Mouse (Mus musculus): ENCODE results near the gene Dennd6b.

Dennd6b gene

DNA sequence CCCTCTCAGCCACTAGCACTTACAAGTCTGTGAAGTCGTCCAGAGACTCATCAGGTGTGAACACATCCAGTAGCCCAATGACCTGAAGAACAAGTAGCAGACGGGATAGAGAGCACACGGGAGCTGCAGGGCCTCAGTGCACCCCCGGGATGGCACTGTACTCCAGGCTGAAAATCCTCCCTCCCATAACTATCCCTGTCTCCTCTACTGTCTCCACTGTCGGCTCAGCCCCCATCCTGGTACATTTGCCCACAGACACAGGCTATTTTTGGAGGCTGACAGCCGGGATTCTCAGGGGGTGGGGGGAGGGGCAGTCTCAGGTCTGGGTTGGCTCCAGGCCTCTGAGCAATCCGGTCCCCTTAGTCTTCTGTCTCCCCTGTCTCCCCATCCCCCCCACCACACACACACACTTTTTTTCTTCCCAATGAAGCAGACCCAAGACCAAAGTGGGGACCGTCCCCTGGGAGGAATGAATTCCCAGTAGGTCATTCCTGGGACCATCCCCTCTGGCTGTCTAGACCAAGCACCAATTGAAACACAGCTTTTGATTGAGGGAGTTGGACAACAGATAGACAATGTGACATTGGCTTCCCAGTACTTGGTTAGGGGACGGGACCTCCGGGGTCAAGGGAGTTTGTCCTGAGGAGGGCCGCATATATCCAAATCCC lies 58.8 kb downstream of the Dennd6b start:
- intact Hi-C loops (cut with DNase I): no loop called here

DNA sequence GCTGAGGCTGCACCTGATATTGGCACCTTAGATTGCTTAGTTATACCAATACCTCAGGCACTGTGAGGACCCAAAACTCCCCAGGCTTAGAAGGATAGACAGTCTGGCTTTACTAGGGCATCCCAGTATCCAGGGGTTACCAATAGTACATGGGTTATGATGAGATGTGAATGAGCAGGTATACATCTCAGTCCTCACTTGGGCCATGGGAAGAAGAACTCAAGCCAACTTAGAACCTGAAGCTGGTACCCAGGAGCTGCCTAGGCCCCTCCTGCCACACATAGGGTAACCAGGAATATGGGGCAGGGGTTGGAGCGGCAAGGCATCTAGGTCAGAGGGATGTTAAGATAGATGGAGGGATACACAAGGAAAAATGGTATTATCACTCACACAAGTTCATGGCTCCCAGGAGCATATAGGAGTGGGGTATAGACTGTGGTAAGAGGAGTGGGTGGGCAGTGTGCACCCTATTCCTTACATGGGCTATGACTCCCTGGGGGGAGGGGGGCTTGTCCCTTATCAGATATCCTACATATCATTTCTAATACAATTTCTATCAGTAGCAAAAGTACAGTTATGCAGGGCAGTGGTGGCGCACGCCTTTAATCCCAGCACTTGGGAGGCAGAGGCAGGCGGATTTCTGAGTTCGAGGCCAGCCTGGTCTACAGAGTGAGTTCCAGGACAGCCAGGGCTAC lies 59.7 kb downstream of the Dennd6b start:
- intact Hi-C loops (cut with DNase I): no loop called here

Small RNA genes lying within 50 kb of the gene (microRNA-seq; reads per million reads assigned to microRNA genes)
- gene Mir6958: 0 to 0.49 reads per million in 2 experiments
- 0 to 0.37 reads per million in 2 experiments for gene Mir7118

All from adrenal gland (tissue).